In genomic region chr4:98563506-98564195, GRCm38 (mm10) we compare ENCODE assay signal across 10 mouse cellular contexts.
A peak's percentile ranks its signal among the peaks of the same experiment; 100 is the strongest.
DNase-seq lines count a peak whose midpoint lies in the region; ATAC-seq and TF ChIP-seq lines count a peak whose summit lies in the region.
"Had no signal": no experiment of that assay in that cellular context is flagged by ENCODE, and none has a peak within 500 bp of the region (broad histone marks: within the 10 kb centered on the region; RNA-seq: fewer than 3 reads in every experiment).

No protein-coding gene starts in this region.

- no peak overlapping the region for H3K9ac ChIP-seq in liver, postnatal 0 days (replicated peaks)
- no peak overlapping the region for H3K9ac ChIP-seq in liver, embryonic 12.5 days
- H3K9ac ChIP-seq: liver, embryonic 15.5 days had no signal

- WGBS in liver, postnatal 0 days (ENCODE audit: insufficient replicate concordance), result 61% methylated on average over 10 of the region's 10 CpGs
- 67% methylated on average over 10 of the region's 10 CpGs for WGBS in liver, embryonic 12.5 days (ENCODE audit: insufficient replicate concordance)

- no peak for TF ChIP-seq EP300 in liver, postnatal 0 days (IDR thresholded peaks at IDR 0.05; ENCODE audit: low read depth)

- DNase-seq in liver, postnatal 0 days, result peak; percentile 21
- peak; percentile 53 for DNase-seq in heart, adult 8-10 months (ENCODE audit: low spot score)
- peak; percentile 69 for DNase-seq in kidney, postnatal 10 days
- DNase-seq in skeletal muscle tissue, adult 2 months (ENCODE audit: low read depth, low spot score), result peak; percentile 73
- no peak for DNase-seq in spleen, postnatal 4 days (ENCODE audit: low spot score in 2 of 2)
- DNase-seq in thymus, postnatal 4 days, result no peak
- DNase-seq in right cerebral cortex, postnatal 10 days (ENCODE audit: low spot score in 2 of 2), result no peak
- DNase-seq: cerebellum, adult 11 months had no signal

- no peaks in the 10 kb centered on the region for H3K36me3 ChIP-seq in liver, postnatal 0 days (replicated peaks; ENCODE audit: insufficient read depth, low read length)
- no peaks in the 10 kb centered on the region for H3K36me3 ChIP-seq in liver, embryonic 12.5 days
- H3K36me3 ChIP-seq: liver, embryonic 15.5 days had no signal

- no peaks in the 10 kb centered on the region for H3K27me3 ChIP-seq in liver, postnatal 0 days (ENCODE audit: insufficient read depth, low read length)
- no peaks in the 10 kb centered on the region for H3K27me3 ChIP-seq in liver, embryonic 12.5 days (replicated peaks)
- H3K27me3 ChIP-seq: liver, embryonic 15.5 days had no signal

- ATAC-seq in liver, postnatal 0 days, result no peak
- ATAC-seq in liver, embryonic 12.5 days, result no peak

- 0 out of 2 replicates have a peak overlapping the region, but pooled peaks have one; percentile 22 for H3K27ac ChIP-seq in liver, postnatal 0 days (ENCODE audit: low read depth)
- H3K27ac ChIP-seq in liver, embryonic 12.5 days, result no peak overlapping the region
- H3K27ac ChIP-seq: liver, embryonic 15.5 days had no signal

- H3K4me1 ChIP-seq in liver, postnatal 0 days (ENCODE audit: insufficient read depth), result peaks cover 6% of the 10 kb centered on the region; the same call in 1 of the 2 replicates
- no peaks in the 10 kb centered on the region for H3K4me1 ChIP-seq in liver, embryonic 12.5 days
- H3K4me1 ChIP-seq: liver, embryonic 15.5 days had no signal

- no peak overlapping the region for H3K4me3 ChIP-seq in liver, postnatal 0 days (ENCODE audit: low read depth, low read length)
- no peak overlapping the region for H3K4me3 ChIP-seq in liver, embryonic 12.5 days
- H3K4me3 ChIP-seq: liver, embryonic 15.5 days had no signal

- no peak for TF ChIP-seq CTCF in liver, postnatal 0 days (IDR thresholded peaks at IDR 0.05; ENCODE audit: low read depth)

- no peaks in the 10 kb centered on the region for H3K9me3 ChIP-seq in liver, postnatal 0 days (ENCODE audit: low read length)
- H3K9me3 ChIP-seq in liver, embryonic 12.5 days (replicated peaks), result no peaks in the 10 kb centered on the region
- H3K9me3 ChIP-seq: liver, embryonic 15.5 days had no signal

- no peak overlapping the region for H3K4me2 ChIP-seq in liver, postnatal 0 days (ENCODE audit: low read depth, low read length)
- no peak overlapping the region for H3K4me2 ChIP-seq in liver, embryonic 12.5 days
- H3K4me2 ChIP-seq: liver, embryonic 15.5 days had no signal

Comparison
In these comparisons a context has a peak if more than half of its experiments do, and no peak if none do; other contexts are left out.
1. DNase-seq: peak in liver, postnatal 0 days (single experiment), heart, adult 8-10 months (single experiment), kidney, postnatal 10 days (single experiment) and skeletal muscle tissue, adult 2 months (single experiment); none in spleen, postnatal 4 days (0 of 2), thymus, postnatal 4 days (single experiment) and right cerebral cortex, postnatal 10 days (0 of 2).